Mouse (Mus musculus) left cerebral cortex, postnatal 4 days (tissue): ENCODE measurements around the gene Sumo1. TPM values are rescaled to one million over a fixed set of nuclear protein-coding genes. Genes with fewer than 3 reads are reported as not detected.

Source experiments
- DNase-seq: peaks from one replicate; pipeline ENCODE4 v3.0.0-alpha.2; 2022
- intact Hi-C: fragments of 180-260 bp; cut with DNase I; formaldehyde crosslinking; loops from one replicate; pipeline ENCODE4 v1.15.1; 2025
- total RNA-seq, 2 experiments: library from RNA; stranded (reverse); gene quantifications; 2 replicates each; pipeline ENCODE4 v1.2.3; 2021

Gene Sumo1
- total RNA-seq, 2 experiments from 2014 or later = 104 to 111 TPM

- intact Hi-C loops = no loop called here
- no peak for DNase-seq
These were observed 107.1 kb downstream of the Sumo1 start for GRCm38 (mm10) chr1:59563581-59563980.

GRCm38 (mm10) chr1:59553708-59554107 lies 116.9 kb downstream of the Sumo1 start:
- no peak for DNase-seq

GRCm38 (mm10) chr1:59550996-59551395 lies 119.6 kb downstream of the Sumo1 start:
- DNase-seq = no peak
- intact Hi-C loops = no loop called here

More at GRCm38 (mm10) chr1:59553708-59554107, 116.9 kb downstream of the Sumo1 start:
- intact Hi-C loops = no loop called here

- intact Hi-C loops = no loop called here
- DNase-seq = no peak
These were observed 120.4 kb downstream of the Sumo1 start for GRCm38 (mm10) chr1:59550227-59550626.

- no peak for DNase-seq
- intact Hi-C loops = no loop called here
These were observed 121.5 kb downstream of the Sumo1 start for GRCm38 (mm10) chr1:59549036-59549675.

GRCm38 (mm10) chr1:59548486-59548885 lies 122.1 kb downstream of the Sumo1 start:
- intact Hi-C loops = no loop called here
- DNase-seq = no peak

- intact Hi-C loops = no loop called here
- DNase-seq = no peak
These were observed 126.7 kb downstream of the Sumo1 start for GRCm38 (mm10) chr1:59543911-59544310.

- DNase-seq = no peak
- intact Hi-C loops = no loop called here
These were observed 128.4 kb downstream of the Sumo1 start for GRCm38 (mm10) chr1:59542231-59542630.

GRCm38 (mm10) chr1:59541271-59542020 lies 129.2 kb downstream of the Sumo1 start:
- DNase-seq = no peak
- intact Hi-C loops = no loop called here

GRCm38 (mm10) chr1:59540537-59541148 lies 130.0 kb downstream of the Sumo1 start:
- no peak for DNase-seq
- intact Hi-C loops = no loop called here

- no peak for DNase-seq
- intact Hi-C loops = no loop called here
These were observed 132.3 kb downstream of the Sumo1 start for GRCm38 (mm10) chr1:59538381-59538780.

Other genes starting within 250 kb of the Sumo1 start
- 1 to 10 TPM; 6.9 to 7.4 TPM for gene Fzd7, start 188.4 kb downstream of the Sumo1 start, total RNA-seq
- gene Gm973, start 154.6 kb downstream of the Sumo1 start, total RNA-seq = 1 to 10 TPM; 6.1 to 6.7 TPM
- 100 to 1,000 TPM in 1 of 2 experiments, 10 to 100 TPM in 1; 96.8 to 112 TPM for gene Nop58, start 14.1 kb upstream of the Sumo1 start, total RNA-seq
- 100 to 1,000 TPM in 1 of 2 experiments, 10 to 100 TPM in 1; 99.7 to 104 TPM for gene Bmpr2, start 92.6 kb upstream of the Sumo1 start, total RNA-seq
- 10 to 100 TPM; 89.7 to 92.1 TPM for gene Fam117b, start 242.2 kb upstream of the Sumo1 start, total RNA-seq